Mouse (Mus musculus): ENCODE measurements around the gene S100a4.
A peak's percentile ranks its signal among the peaks of the same experiment; 100 is the strongest.

S100a4 gene

DNA sequence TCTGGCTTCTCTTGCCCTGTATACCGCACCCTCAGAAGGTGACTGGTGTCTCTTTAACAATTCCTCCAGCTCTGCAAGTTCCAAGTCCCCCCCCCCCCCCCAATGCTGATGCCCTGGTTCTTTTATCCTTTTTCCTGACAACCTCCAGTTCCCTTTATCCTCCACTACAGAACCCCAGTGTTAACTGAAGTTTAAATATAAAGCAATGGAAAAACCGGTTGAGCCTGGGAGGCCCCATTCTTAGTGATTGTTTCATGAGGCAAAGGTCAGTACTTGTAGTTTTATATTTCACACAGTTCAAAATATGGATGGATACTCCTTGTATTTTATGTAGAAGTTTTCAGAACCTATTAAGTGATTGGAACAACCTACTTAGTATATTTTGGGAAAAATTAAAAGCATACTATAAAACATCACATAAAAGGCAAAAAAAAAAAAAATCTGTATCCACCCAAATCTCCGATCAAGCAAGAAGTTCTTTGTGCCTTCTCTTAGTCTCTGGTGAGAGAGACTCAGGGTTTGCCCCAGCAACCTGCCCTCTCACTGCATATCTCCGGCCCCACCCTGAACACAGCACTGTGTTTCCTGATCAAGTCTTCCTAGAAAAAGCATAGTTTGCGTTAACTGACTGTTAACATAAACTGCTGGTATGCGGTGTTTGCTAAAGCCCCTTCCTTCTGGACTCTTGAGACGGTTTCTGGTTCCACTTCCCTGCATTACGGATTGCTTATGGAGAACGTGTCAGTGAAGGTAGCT lies 22.9 kb downstream of the S100a4 start:
- DNase-seq (ENCODE audit: low spot score): no peak

DNA sequence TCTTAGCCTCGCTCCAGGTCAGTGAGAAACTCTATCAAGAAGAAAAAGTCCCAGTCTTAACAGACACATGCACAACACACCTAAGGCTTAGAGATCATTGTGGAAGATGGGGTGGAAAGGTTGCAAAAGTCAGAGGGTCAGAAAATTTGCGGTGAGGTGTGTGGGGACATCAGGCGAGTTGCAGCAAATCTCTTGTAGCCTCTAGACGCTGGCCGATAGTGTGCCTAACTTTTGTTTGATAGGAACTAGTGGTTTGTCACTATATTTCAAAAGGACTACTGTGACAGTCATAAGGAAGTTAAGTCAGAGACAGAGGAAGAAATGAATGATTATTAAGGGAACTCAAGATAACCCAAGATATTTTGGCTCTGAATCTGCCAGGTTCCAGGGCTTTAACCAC lies 23.8 kb downstream of the S100a4 start:
- no peak for DNase-seq (ENCODE audit: low spot score)

- no peak for DNase-seq (ENCODE audit: low spot score)
Measured at GRCm38 (mm10) chr3:90627807-90628206, 24.2 kb downstream of the S100a4 start.

DNA sequence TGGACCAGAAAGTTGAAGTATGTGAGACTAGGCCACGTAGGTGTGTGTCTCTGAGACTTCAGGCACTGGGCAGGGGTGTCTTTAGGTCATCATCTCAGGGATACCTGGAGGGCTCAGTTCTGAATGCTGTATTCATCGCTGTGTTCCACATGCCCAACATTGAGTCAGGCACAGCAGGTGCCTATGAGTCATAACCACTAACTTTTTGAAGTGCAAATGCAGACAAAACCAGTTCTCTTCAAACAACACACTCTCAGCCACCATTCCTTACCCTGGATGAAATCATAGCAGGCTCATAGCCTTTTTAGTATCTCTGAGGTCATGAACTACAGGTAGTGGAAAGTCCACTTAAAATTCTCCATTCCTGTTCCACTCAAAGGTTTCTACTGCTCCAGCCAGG lies 25.7 kb downstream of the S100a4 start:
- no peak for DNase-seq (ENCODE audit: low spot score)

GRCm38 (mm10) chr3:90631984-90632383 lies 28.4 kb downstream of the S100a4 start:
- DNase-seq (ENCODE audit: low spot score): no peak

DNA sequence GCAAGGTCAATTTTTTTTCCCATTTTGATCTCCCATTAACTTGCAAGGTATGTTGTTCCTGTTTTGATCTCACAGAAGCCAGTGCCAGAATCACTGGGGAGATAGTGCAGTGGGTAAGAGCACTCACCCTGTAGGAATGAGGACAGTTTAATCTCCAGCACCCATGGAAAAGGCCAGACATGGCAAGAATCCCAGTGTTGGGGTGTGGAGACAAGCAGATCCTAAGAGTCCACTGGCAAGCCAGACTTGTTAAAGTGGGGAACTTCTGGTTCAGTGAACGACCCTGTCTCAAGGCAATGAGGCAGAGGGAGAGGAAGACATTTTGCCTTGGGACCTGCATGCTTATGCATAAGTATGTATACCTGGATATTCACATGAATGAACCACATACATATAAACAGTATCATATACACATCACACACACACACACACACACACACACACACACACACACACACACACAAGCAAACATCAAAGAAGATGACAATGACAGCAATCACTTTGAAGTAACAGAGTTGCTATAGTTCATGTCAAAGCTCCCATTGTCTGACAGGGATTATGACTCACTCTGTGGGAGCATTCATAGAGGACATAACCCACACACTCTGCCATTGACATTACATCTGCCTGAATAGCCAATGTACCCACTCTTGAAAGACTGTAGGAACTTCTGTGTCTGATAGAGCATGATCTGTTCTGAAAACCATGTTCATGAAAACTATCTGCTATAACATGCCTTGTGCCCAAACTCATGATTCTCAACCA lies 35.1 kb downstream of the S100a4 start:
- no peak for DNase-seq (ENCODE audit: low spot score)

DNA sequence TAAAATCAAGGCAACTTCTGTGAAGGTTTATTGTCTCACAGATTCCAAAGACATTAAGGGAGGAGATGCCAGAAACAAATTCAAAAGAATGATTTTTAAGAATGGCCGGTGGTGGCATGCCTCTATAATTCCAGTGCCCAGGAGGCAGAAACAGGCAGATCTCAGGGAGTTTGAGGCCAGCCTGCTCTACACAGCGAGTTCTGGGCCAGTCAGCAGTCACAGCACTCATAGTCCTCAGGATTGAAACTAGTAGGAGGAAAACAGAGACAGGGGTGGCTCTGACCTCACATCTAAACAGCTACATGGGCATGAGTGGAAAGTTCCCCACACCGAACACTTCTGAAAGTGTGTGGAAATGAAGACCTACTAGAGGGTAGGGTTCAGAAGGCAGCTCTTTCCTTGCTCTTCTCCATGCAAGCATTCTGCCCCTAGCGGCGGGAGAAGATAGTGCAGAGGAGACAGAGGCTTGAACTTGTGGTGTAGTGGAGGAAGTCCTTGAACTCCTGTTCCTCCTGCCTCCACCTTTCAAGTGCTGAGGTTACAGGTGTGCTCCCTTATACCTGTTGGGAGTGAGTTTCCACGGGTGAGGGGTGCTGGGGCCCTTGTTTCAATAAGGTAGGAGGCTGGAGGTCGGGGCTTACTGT lies 36.1 kb downstream of the S100a4 start:
- no peak for DNase-seq (ENCODE audit: low spot score)

DNA sequence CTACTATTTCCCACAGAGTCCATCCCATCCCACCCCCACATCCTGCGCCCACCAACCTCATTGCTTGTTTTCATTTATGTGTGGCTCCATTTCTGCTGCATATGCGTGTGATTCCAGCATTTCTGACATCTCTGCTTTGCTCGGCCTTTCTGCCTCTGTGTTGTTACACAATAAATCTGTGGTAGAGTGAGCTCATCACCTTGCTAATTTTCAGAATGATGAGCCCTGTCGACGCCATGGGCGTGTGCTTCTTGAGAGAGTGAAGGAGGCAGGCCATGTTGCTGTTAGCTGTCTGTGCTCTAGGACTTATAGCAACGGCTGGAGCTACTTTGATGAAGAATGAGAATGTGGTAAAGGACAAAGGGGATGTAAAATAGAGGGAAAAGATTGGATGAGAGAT lies 37.4 kb downstream of the S100a4 start:
- DNase-seq (ENCODE audit: low spot score): no peak

GRCm38 (mm10) chr3:90644220-90644619 lies 40.6 kb downstream of the S100a4 start:
- peak; percentile 51 for DNase-seq (ENCODE audit: low spot score)

DNA sequence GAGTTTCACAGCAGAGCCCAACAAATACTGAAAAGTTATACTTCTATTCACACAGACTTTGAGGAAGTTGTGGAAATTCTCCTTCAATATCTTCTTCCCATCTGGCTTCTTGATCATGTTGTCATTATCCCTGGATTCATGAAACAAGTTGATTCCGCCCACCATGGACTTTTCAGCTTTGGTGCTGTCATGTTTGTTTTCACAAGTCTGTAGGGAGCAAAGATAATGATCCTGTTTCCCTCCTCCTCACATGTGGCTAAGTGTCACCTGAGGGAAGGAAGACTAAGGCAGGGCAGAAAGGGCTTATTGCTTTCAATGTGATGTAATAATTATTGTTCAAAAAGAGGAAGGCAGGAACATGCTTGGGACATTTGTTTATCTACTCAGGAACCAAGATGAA lies 43.7 kb downstream of the S100a4 start:
- DNase-seq (ENCODE audit: low spot score): no peak

DNA sequence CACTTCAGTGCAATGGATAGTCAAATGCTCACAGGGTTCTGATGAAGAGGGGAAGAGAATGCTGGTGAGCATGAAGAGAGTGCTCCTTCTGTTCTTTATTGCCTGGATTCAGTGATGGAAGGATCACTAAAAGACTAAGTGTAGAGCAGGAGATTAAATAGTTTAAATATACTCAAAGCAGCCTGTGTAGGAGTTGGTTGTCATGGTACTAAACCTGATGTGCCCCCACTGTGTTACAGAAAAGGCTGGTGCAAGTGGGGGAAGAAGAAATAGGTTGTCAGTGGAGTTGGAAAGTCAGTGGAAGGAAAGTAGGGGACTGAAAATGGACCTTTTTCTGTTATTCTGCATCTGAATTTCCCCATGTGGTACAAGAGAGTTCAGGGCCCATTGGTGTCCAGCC lies 45.4 kb downstream of the S100a4 start:
- DNase-seq (ENCODE audit: low spot score): no peak

GRCm38 (mm10) chr3:90649832-90650231 lies 46.3 kb downstream of the S100a4 start:
- no peak for DNase-seq (ENCODE audit: low spot score)

GRCm38 (mm10) chr3:90652878-90653508 lies 49.4 kb downstream of the S100a4 start:
- DNase-seq (ENCODE audit: low spot score): peak; percentile 73

DNA sequence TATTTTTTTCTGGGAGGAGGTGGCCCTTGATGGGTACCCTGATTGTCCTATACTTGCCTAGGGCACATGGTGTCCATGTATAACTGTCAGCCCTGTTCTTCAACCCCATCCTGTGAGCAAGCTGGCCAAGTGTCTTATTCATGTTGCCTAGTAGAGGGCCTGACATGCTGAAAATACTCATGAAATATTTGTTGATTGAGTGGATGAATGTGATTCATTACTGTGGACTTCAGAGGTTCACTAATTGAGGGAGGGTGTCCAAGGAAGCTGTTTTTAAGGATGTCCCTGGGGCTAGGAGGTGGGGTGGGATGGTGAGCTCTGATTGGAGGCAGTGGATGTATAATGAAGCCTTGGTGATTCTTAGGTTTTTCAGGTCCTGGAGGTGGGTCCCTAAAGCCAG lies 50.1 kb downstream of the S100a4 start, which contains the start of gene S100a7a:
S100a7a (plus strand) TSS at position 301 of the 400 bp plus-strand sequence.
- DNase-seq (ENCODE audit: low spot score): no peak
